Mouse (Mus musculus) cerebellum, adult 2 months (tissue): ENCODE measurements around the gene Crabp2.

Experiments
- CTCF ChIP-seq: fragments of 200-500 bp; IDR thresholded peaks from 2 replicates; pipeline ENCODE4 v1.5.1; 2011; ENCODE audit warnings: low read depth, mild to moderate bottlenecking, control low read depth, low read length, moderate library complexity, borderline replicate concordance; ENCODE audit not compliant: insufficient read depth
- POLR2A ChIP-seq: fragments of 200-500 bp; IDR thresholded peaks from 2 replicates; pipeline ENCODE4 v1.6.1; 2011; ENCODE audit warnings: low read length, control low read depth, borderline replicate concordance; ENCODE audit not compliant: insufficient read depth

- no peak for TF ChIP-seq POLR2A
- no peak for TF ChIP-seq CTCF
Measured at GRCm38 (mm10) chr3:87943586-87943985, 4.9 kb upstream of the Crabp2 start.
